Mouse (Mus musculus): ENCODE measurements at regions not wholly inside any gene's neighbourhood (a gene's known extent, or its start where the extent isn't known, plus 50 kb on each side); places are given as distances from the start of the nearest gene placed in this dataset.

DNA sequence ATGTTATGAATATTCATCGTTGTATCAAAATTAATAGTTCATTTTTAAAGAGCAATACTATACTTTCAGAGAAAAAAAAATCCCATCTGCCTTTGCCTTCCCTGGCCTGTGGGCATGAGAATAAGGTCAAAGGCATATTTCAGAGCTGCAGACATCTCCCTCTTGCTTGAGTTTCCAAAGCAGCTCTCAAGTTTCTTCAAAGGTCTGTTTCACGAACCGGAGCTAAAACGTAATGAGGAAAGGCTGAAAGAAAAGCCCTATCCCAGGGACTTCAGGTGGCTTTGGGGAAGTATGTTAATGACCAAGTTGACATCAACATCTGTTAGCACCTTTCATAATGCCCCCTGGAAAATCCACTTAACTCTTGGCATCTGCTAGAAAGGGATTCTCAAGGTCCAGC lies 479.0 kb upstream of the Adamts9 start:
- Histone ChIP-seq H3K4me3 (replicated peaks; ENCODE audit: low read length) (no peak overlapping the region), H3K36me3 (ENCODE audit: control insufficient read depth, insufficient read depth) (no peaks in the 10 kb centered on the region), H3K27me3 (replicated peaks; ENCODE audit: control insufficient read depth, insufficient read depth, low read length) (0 out of 2 replicates have a peak, but pooled peaks cover 2% of the 10 kb centered on the region), H3K27ac (ENCODE audit: low read length) (no peak overlapping the region), H3K4me2 (ENCODE audit: low read length) (no peak overlapping the region), H3K9me3 (ENCODE audit: control insufficient read depth, low read length) (no peaks in the 10 kb centered on the region), H3K4me1 (replicated peaks; ENCODE audit: control insufficient read depth, insufficient read depth, low read length) (peaks cover 6% of the 10 kb centered on the region; the same call in 1 of the 2 replicates), H3K9ac (replicated peaks; ENCODE audit: low read depth, low read length) (no peak overlapping the region)
- ATAC-seq = no peak
- WGBS = 68% methylated on average over 4 of the region's 4 CpGs

- ATAC-seq = no peak
- Histone ChIP-seq H3K27ac (ENCODE audit: low read length) (no peak overlapping the region), H3K9ac (replicated peaks; ENCODE audit: low read depth, low read length) (no peak overlapping the region), H3K4me2 (ENCODE audit: low read length) (no peak overlapping the region), H3K4me3 (replicated peaks; ENCODE audit: low read length) (no peak overlapping the region), H3K27me3 (replicated peaks; ENCODE audit: control insufficient read depth, insufficient read depth, low read length) (0 out of 2 replicates have a peak, but pooled peaks cover 2% of the 10 kb centered on the region), H3K9me3 (ENCODE audit: control insufficient read depth, low read length) (no peaks in the 10 kb centered on the region), H3K36me3 (ENCODE audit: control insufficient read depth, insufficient read depth) (no peaks in the 10 kb centered on the region), H3K4me1 (replicated peaks; ENCODE audit: control insufficient read depth, insufficient read depth, low read length) (no peaks in the 10 kb centered on the region)
- WGBS = 83% methylated on average over 6 of the region's 6 CpGs
Measured at GRCm38 (mm10) chr6:93417625-93418024, 474.3 kb upstream of the Adamts9 start.

GRCm38 (mm10) chr6:93416006-93416405 lies 472.7 kb upstream of the Adamts9 start:
- ATAC-seq = no peak
- Histone ChIP-seq H3K36me3 (ENCODE audit: control insufficient read depth, insufficient read depth) (no peaks in the 10 kb centered on the region), H3K27me3 (replicated peaks; ENCODE audit: control insufficient read depth, insufficient read depth, low read length) (0 out of 2 replicates have a peak, but pooled peaks cover 2% of the 10 kb centered on the region), H3K4me1 (replicated peaks; ENCODE audit: control insufficient read depth, insufficient read depth, low read length) (no peaks in the 10 kb centered on the region), H3K4me2 (ENCODE audit: low read length) (no peak overlapping the region), H3K27ac (ENCODE audit: low read length) (no peak overlapping the region), H3K9me3 (ENCODE audit: control insufficient read depth, low read length) (no peaks in the 10 kb centered on the region), H3K9ac (replicated peaks; ENCODE audit: low read depth, low read length) (no peak overlapping the region), H3K4me3 (replicated peaks; ENCODE audit: low read length) (no peak overlapping the region)
- WGBS = 33% methylated on average over 1 of the region's 1 CpGs

DNA sequence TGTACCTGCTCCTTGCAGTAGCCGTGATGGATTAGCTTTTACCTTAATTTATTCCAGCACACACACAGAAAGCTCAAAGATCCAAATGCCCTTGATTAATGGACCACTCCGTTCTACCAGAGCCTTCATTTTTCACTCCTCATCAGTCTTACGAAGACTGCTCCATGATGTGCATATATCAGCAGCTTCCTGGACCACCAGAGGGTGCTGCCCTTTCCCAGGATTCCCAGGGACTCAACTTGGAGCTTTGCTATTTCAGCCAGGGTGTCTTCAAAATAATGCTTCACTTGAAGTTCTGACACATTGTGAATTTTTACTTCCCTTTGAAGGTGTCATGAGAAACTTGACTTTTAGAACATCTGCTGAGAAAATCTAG lies 467.8 kb upstream of the Adamts9 start:
- Histone ChIP-seq H3K27me3 (replicated peaks; ENCODE audit: control insufficient read depth, insufficient read depth, low read length) (0 out of 2 replicates have a peak, but pooled peaks cover 2% of the 10 kb centered on the region), H3K4me2 (ENCODE audit: low read length) (no peak overlapping the region), H3K4me3 (replicated peaks; ENCODE audit: low read length) (no peak overlapping the region), H3K27ac (ENCODE audit: low read length) (no peak overlapping the region), H3K9ac (replicated peaks; ENCODE audit: low read depth, low read length) (no peak overlapping the region), H3K36me3 (ENCODE audit: control insufficient read depth, insufficient read depth) (no peaks in the 10 kb centered on the region), H3K4me1 (replicated peaks; ENCODE audit: control insufficient read depth, insufficient read depth, low read length) (no peaks in the 10 kb centered on the region), H3K9me3 (ENCODE audit: control insufficient read depth, low read length) (no peaks in the 10 kb centered on the region)
- 85% methylated on average over 3 of the region's 3 CpGs for WGBS
- no peak for ATAC-seq

DNA sequence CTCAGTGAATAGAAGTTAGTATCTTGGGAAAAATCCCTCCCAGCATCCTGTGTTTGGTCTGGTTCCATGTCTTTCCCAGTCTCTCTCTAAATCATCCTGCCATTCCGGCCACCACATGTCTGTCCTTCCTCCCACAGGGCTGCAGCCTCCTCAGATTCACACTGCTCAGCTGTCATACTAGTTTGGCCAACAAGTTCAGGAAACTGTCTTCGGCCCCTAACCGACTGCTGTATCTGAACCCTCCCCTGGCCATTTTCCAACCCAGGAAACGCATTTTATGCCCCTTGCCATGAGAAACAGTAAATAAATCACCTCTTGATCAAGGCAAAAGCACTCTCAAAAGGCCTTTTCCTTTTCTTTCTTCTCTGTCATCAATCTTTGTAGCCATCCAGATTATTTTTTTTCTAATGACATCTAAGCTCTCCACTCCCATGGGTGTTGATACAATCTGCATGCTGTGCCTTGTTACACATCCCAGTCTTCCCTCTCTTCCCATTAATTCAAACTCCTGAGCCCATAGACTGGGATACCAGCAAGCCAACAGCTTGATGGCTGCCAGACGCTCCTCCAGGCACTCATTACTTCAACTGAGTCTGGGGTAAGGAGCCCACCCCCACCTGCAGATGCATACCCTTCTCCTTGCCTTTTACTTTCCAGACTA lies 467.3 kb upstream of the Adamts9 start:
- 76% methylated on average over 5 of the region's 5 CpGs for WGBS
- Histone ChIP-seq H3K4me2 (ENCODE audit: low read length) (no peak overlapping the region), H3K9ac (replicated peaks; ENCODE audit: low read depth, low read length) (no peak overlapping the region), H3K9me3 (ENCODE audit: control insufficient read depth, low read length) (no peaks in the 10 kb centered on the region), H3K36me3 (ENCODE audit: control insufficient read depth, insufficient read depth) (no peaks in the 10 kb centered on the region), H3K27me3 (replicated peaks; ENCODE audit: control insufficient read depth, insufficient read depth, low read length) (0 out of 2 replicates have a peak, but pooled peaks cover 2% of the 10 kb centered on the region), H3K4me1 (replicated peaks; ENCODE audit: control insufficient read depth, insufficient read depth, low read length) (no peaks in the 10 kb centered on the region), H3K4me3 (replicated peaks; ENCODE audit: low read length) (no peak overlapping the region), H3K27ac (ENCODE audit: low read length) (no peak overlapping the region)
- ATAC-seq = no peak

GRCm38 (mm10) chr6:93398551-93398950 lies 455.3 kb upstream of the Adamts9 start:
- no peak overlapping the region for H3K4me2 ChIP-seq (ENCODE audit: low read length)
- 66% methylated on average over 2 of the region's 2 CpGs for WGBS

GRCm38 (mm10) chr6:93397074-93397473 lies 453.8 kb upstream of the Adamts9 start:
- 33% methylated on average over 5 of the region's 5 CpGs for WGBS
- no peaks in the 10 kb centered on the region for H3K36me3 ChIP-seq (ENCODE audit: control insufficient read depth, insufficient read depth)

More at GRCm38 (mm10) chr6:93398551-93398950, 455.3 kb upstream of the Adamts9 start:
- no peak for ATAC-seq
- H3K27ac ChIP-seq (ENCODE audit: low read length) = no peak overlapping the region
- H3K9ac ChIP-seq (replicated peaks; ENCODE audit: low read depth, low read length) = no peak overlapping the region
- peaks cover 22% of the 10 kb centered on the region for H3K4me1 ChIP-seq (replicated peaks; ENCODE audit: control insufficient read depth, insufficient read depth, low read length)
- no peaks in the 10 kb centered on the region for H3K27me3 ChIP-seq (replicated peaks; ENCODE audit: control insufficient read depth, insufficient read depth, low read length)
- no peaks in the 10 kb centered on the region for H3K9me3 ChIP-seq (ENCODE audit: control insufficient read depth, low read length)
- no peaks in the 10 kb centered on the region for H3K36me3 ChIP-seq (ENCODE audit: control insufficient read depth, insufficient read depth)
- H3K4me3 ChIP-seq (replicated peaks; ENCODE audit: low read length) = no peak overlapping the region

DNA sequence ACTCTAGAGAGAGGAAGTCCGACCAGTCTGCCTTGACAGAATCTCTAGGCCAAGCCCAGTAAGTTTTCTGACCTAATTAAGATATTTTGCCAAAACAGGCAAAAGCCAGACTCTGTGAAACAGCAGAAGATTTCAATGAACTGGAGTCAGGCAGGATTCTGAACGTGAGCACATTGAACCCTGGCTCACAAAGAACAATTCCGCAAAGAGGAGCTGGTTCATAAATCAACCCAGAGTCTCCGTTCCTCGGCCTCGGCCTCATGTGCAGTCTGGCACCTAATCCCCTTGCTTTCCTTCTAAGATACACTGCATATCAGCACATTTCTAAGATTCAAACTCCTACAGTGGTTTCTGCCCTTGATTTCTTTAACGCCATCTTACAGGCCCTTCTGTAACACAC lies 452.7 kb upstream of the Adamts9 start:
- Histone ChIP-seq H3K9me3 (ENCODE audit: control insufficient read depth, low read length) (no peaks in the 10 kb centered on the region), H3K4me1 (replicated peaks; ENCODE audit: control insufficient read depth, insufficient read depth, low read length) (peaks cover 24% of the 10 kb centered on the region), H3K36me3 (ENCODE audit: control insufficient read depth, insufficient read depth) (no peaks in the 10 kb centered on the region), H3K4me3 (replicated peaks; ENCODE audit: low read length) (no peak overlapping the region), H3K9ac (replicated peaks; ENCODE audit: low read depth, low read length) (no peak overlapping the region), H3K4me2 (ENCODE audit: low read length) (no peak overlapping the region), H3K27ac (ENCODE audit: low read length) (no peak overlapping the region), H3K27me3 (replicated peaks; ENCODE audit: control insufficient read depth, insufficient read depth, low read length) (no peaks in the 10 kb centered on the region)
- ATAC-seq = no peak
- 40% methylated on average over 7 of the region's 7 CpGs for WGBS

More at GRCm38 (mm10) chr6:93397074-93397473, 453.8 kb upstream of the Adamts9 start:
- Histone ChIP-seq H3K27me3 (replicated peaks; ENCODE audit: control insufficient read depth, insufficient read depth, low read length) (no peaks in the 10 kb centered on the region), H3K9ac (replicated peaks; ENCODE audit: low read depth, low read length) (no peak overlapping the region), H3K4me1 (replicated peaks; ENCODE audit: control insufficient read depth, insufficient read depth, low read length) (peaks cover 24% of the 10 kb centered on the region), H3K4me3 (replicated peaks; ENCODE audit: low read length) (no peak overlapping the region), H3K9me3 (ENCODE audit: control insufficient read depth, low read length) (no peaks in the 10 kb centered on the region), H3K27ac (ENCODE audit: low read length) (no peak overlapping the region), H3K4me2 (ENCODE audit: low read length) (no peak overlapping the region)
- ATAC-seq = no peak

DNA sequence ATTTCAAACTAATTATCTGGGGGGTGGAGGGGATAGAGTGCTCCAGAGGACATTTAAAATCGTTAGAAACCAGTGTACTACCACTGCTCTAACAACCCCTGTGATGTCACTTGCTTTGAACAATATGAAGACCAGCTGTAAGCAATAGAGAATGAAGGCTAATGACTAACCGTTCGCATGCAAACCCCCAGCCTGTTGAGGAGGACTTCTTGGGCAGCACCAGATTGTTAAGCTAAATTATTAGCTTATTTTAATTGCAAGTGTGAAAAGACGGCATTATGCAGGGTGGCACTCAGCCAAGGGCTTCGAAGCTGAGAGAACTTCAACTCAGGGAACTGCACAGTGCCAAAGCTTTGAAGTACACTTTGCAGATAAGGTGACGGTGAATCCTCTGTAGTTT lies 452.0 kb upstream of the Adamts9 start:
- Histone ChIP-seq H3K9me3 (ENCODE audit: control insufficient read depth, low read length) (no peaks in the 10 kb centered on the region), H3K4me3 (replicated peaks; ENCODE audit: low read length) (no peak overlapping the region), H3K4me1 (replicated peaks; ENCODE audit: control insufficient read depth, insufficient read depth, low read length) (peaks cover 24% of the 10 kb centered on the region), H3K27ac (ENCODE audit: low read length) (no peak overlapping the region), H3K4me2 (ENCODE audit: low read length) (no peak overlapping the region), H3K36me3 (ENCODE audit: control insufficient read depth, insufficient read depth) (no peaks in the 10 kb centered on the region), H3K27me3 (replicated peaks; ENCODE audit: control insufficient read depth, insufficient read depth, low read length) (no peaks in the 10 kb centered on the region), H3K9ac (replicated peaks; ENCODE audit: low read depth, low read length) (no peak overlapping the region)
- ATAC-seq = peak; percentile 95
- WGBS = 8% methylated on average over 6 of the region's 6 CpGs

- H3K36me3 ChIP-seq (ENCODE audit: control insufficient read depth, insufficient read depth) = no peaks in the 10 kb centered on the region
- WGBS = 42% methylated on average over 5 of the region's 5 CpGs
- no peak for ATAC-seq
- H3K4me2 ChIP-seq (ENCODE audit: low read length) = no peak overlapping the region
- no peak overlapping the region for H3K27ac ChIP-seq (ENCODE audit: low read length)
- no peaks in the 10 kb centered on the region for H3K27me3 ChIP-seq (replicated peaks; ENCODE audit: control insufficient read depth, insufficient read depth, low read length)
- H3K4me1 ChIP-seq (replicated peaks; ENCODE audit: control insufficient read depth, insufficient read depth, low read length) = peaks cover 24% of the 10 kb centered on the region
- no peak overlapping the region for H3K4me3 ChIP-seq (replicated peaks; ENCODE audit: low read length)
- H3K9me3 ChIP-seq (ENCODE audit: control insufficient read depth, low read length) = no peaks in the 10 kb centered on the region
- H3K9ac ChIP-seq (replicated peaks; ENCODE audit: low read depth, low read length) = no peak overlapping the region
Measured at GRCm38 (mm10) chr6:93393551-93393950, 450.3 kb upstream of the Adamts9 start.
